Mouse (Mus musculus) spleen, adult 2 months (tissue): ENCODE results near the gene Kcnk4. TPM values are rescaled to one million over a fixed set of nuclear protein-coding genes. Genes with fewer than 3 reads are reported as not detected.
A peak's percentile ranks its signal among the peaks of the same experiment; 100 is the strongest.

Experiments
- DNase-seq, 2 experiments: peaks; one replicate each; pipeline versions ENCODE4 v3.0.0 to v3.0.0-alpha.2; 2012 to 2021; ENCODE audit warnings: low spot score in 2 of 2, low read depth in 1 of 2
- H3K27ac ChIP-seq: fragments of 200-500 bp; 2 replicates; pipeline ENCODE4 v1.5.1; 2012; ENCODE audit warnings: low read length, inconsistent platforms; ENCODE audit not compliant: insufficient read depth
- H3K27me3 ChIP-seq: fragments of 200-500 bp; 2 replicates; pipeline ENCODE4 v1.6.1; 2012; ENCODE audit warnings: mild to moderate bottlenecking, moderate library complexity, low read length, inconsistent platforms; ENCODE audit not compliant: control insufficient read depth, insufficient read depth
- H3K36me3 ChIP-seq: fragments of 200-500 bp; 2 replicates; pipeline ENCODE4 v1.6.1; 2012; ENCODE audit warnings: mild to moderate bottlenecking, low read length, inconsistent platforms; ENCODE audit not compliant: control insufficient read depth, insufficient read depth
- H3K4me1 ChIP-seq: fragments of 200-500 bp; 2 replicates; pipeline ENCODE4 v1.6.1; 2011; ENCODE audit warnings: inconsistent platforms; ENCODE audit not compliant: control insufficient read depth, insufficient read depth, insufficient read length
- H3K4me3 ChIP-seq: fragments of 200-500 bp; 2 replicates; pipeline ENCODE4 v1.5.1; 2011; ENCODE audit warnings: mild to moderate bottlenecking, inconsistent platforms; ENCODE audit not compliant: insufficient read depth, insufficient read length; ENCODE audit errors: extremely low read depth
- CTCF ChIP-seq: fragments of 200-500 bp; IDR thresholded peaks from 2 replicates; pipeline ENCODE4 v1.5.1; 2011; ENCODE audit warnings: mild to moderate bottlenecking, inconsistent platforms; ENCODE audit not compliant: insufficient read depth, insufficient read length, insufficient replicate concordance; ENCODE audit errors: extremely low read depth
- POLR2A ChIP-seq: fragments of 200-500 bp; IDR thresholded peaks from 2 replicates; pipeline ENCODE4 v1.6.1; 2011; ENCODE audit warnings: low read depth, low read length, inconsistent platforms
- WGBS: fragments of 180-500 bp; shearing (Covaris S2); methylation state at CpG from one replicate; pipeline ENCODE4 v1.1.7; 2018; 5-methylcytosine and 5-hydroxymethylcytosine counted together
- polyA plus RNA-seq: library from polyadenylated mRNA; depleted of rRNA; stranded (reverse); fragments of >200 nt; gene quantifications from 2 replicates; pipeline ENCODE4 v1.2.3, GENCODE M21; 2012

Kcnk4 gene
- polyA plus RNA-seq, 1 experiment: 0.11 TPM

- no peak for DNase-seq
- Histone ChIP-seq H3K4me1 (peaks cover 8% of the 10 kb centered on the region), H3K4me3 (no peak overlapping the region), H3K27me3 (peaks cover 17% of the 10 kb centered on the region), H3K36me3 (no peaks in the 10 kb centered on the region), H3K27ac (no peak overlapping the region)
- TF ChIP-seq CTCF (no peak; the same call in 1 of the 2 replicates), POLR2A (no peak)
- 35% methylated on average over 3 of the region's 3 CpGs for WGBS
Observed at GRCm38 (mm10) chr19:6936299-6936698, 2.0 kb upstream of the Kcnk4 start.

GRCm38 (mm10) chr19:6933436-6934194, 700 bp downstream of the Kcnk4 start:
- Histone ChIP-seq H3K4me1 (peaks cover 6% of the 10 kb centered on the region; the same call in 1 of the 2 replicates), H3K4me3 (peak overlapping the region; percentile 22; the same call in 1 of the 2 replicates), H3K27ac (no peak overlapping the region), H3K27me3 (peaks cover 19% of the 10 kb centered on the region), H3K36me3 (no peaks in the 10 kb centered on the region)
- no peak for TF ChIP-seq POLR2A
- no peak for TF ChIP-seq CTCF
- 7% methylated on average over 58 of the region's 58 CpGs for WGBS
- no peak for DNase-seq

- WGBS: 69% methylated on average over 4 of the region's 4 CpGs
- no peak for TF ChIP-seq POLR2A
- TF ChIP-seq CTCF: no peak
- Histone ChIP-seq H3K4me1 (peaks cover 6% of the 10 kb centered on the region; the same call in 1 of the 2 replicates), H3K27me3 (peaks cover 21% of the 10 kb centered on the region), H3K36me3 (no peaks in the 10 kb centered on the region), H3K27ac (no peak overlapping the region), H3K4me3 (no peak overlapping the region)
- DNase-seq: no peak
Observed at GRCm38 (mm10) chr19:6933102-6933435, 1.2 kb downstream of the Kcnk4 start.

GRCm38 (mm10) chr19:6932018-6932417, 2.3 kb downstream of the Kcnk4 start:
- DNase-seq: no peak
- TF ChIP-seq CTCF: no peak
- no peak for TF ChIP-seq POLR2A
- Histone ChIP-seq H3K27ac (no peak overlapping the region), H3K36me3 (no peaks in the 10 kb centered on the region), H3K4me3 (no peak overlapping the region), H3K4me1 (peaks cover 6% of the 10 kb centered on the region; the same call in 1 of the 2 replicates), H3K27me3 (peaks cover 23% of the 10 kb centered on the region)
- 78% methylated on average over 1 of the region's 1 CpGs for WGBS

GRCm38 (mm10) chr19:6931002-6931401, 3.3 kb downstream of the Kcnk4 start:
- TF ChIP-seq POLR2A: no peak
- TF ChIP-seq CTCF: no peak
- H3K36me3 ChIP-seq: no peaks in the 10 kb centered on the region
- no peak overlapping the region for H3K27ac ChIP-seq
- 22% methylated on average over 2 of the region's 2 CpGs for WGBS
- H3K4me1 ChIP-seq: peaks cover 7% of the 10 kb centered on the region; the same call in 1 of the 2 replicates
- H3K27me3 ChIP-seq: peaks cover 27% of the 10 kb centered on the region
- DNase-seq: no peak
- H3K4me3 ChIP-seq: no peak overlapping the region

- peaks cover 20% of the 10 kb centered on the region for H3K27me3 ChIP-seq
- H3K4me1 ChIP-seq: peaks cover 10% of the 10 kb centered on the region
- no peak for DNase-seq
- TF ChIP-seq POLR2A: no peak
- TF ChIP-seq CTCF: no peak
- H3K4me3 ChIP-seq: no peak overlapping the region
- H3K27ac ChIP-seq: no peak overlapping the region
- no peaks in the 10 kb centered on the region for H3K36me3 ChIP-seq
- WGBS: 34% methylated on average over 9 of the region's 9 CpGs
Observed at GRCm38 (mm10) chr19:6928080-6928479, 6.2 kb downstream of the Kcnk4 start.
